Mouse (Mus musculus): ENCODE results near the gene Cpsf4. TPM values are rescaled to one million over a fixed set of nuclear protein-coding genes. Genes with fewer than 3 reads are reported as not detected.
A peak's percentile ranks its signal among the peaks of the same experiment; 100 is the strongest.
"Not testable (repeated sequence)": the region's sequence is repeated elsewhere in the genome, so short reads cannot be mapped to it uniquely, and the experiment has no call there.

Cpsf4 gene
- total RNA-seq (2017), result 24.9 to 38.9 TPM (median 31.3 TPM) in 3 replicates

DNA sequence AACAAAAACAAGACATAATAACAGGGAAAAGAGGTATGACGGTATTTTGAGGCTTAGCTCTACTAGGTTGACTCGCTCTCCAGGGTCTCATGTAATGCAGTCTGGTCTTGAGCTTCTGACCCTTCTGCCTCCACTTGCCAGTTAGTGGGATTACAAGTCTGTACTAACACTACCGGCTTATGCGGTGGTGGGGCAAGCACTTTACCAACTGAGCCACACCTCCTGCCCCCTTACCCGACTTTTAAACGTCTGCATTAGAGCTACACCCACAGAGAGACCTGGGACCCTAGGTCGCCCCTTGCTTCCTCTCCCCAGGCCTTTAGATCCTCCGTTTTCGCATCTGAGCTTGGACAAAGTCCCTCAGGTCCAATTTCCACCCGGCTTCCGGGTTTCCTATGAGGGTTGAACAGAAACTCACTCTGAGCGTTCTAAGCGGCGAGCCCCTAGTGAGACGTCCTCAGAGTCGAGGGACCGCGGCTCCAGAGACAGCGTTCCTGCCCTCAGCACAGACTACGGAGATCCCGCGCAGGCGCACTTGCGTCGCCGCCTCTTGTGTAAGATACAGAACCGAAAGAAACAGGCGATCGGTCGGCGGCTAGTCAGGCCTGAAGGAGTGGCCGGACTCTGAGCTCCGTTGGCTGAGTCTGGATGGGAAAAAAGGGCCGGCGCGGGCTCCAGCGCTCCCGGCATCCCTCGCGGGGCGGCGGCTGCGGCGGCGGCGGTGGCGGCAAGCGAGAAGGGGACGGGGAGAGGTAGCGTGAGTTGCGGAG lies at the start of gene Cpsf4, which contains the start of gene Ptcd1:
Cpsf4 (plus strand) TSS at position 678 of the 770 bp plus-strand sequence.
Ptcd1 (minus strand) TSS at position 573 of the 770 bp plus-strand sequence.
- ATAC-seq (replicated peaks; ENCODE audit: insufficient number of reproducible peaks, low FRiP score, low TSS enrichment, poor library complexity, severe bottlenecking), result peak; percentile 94

DNA sequence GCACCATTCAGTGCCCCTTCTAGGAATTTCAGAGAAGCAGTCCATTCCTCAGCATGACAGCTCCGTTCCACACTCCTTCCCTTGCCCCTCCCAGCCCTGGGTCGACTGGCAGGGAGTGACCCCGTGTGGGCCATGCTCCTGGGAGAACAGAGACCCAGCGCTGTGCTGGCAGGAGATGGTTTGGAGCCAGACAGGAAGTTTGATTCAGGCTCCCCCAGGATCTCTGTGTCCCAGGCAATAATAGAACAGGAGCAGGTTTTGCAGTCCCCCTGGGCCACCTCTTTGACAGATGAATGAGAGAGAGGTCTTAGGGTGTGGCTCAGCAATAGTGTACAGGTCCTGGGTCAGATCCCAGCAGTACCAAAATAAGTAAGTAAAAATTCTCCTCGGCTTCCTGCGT lies 49.0 kb upstream of the Cpsf4 start:
- no peak for ATAC-seq (replicated peaks; ENCODE audit: insufficient number of reproducible peaks, low FRiP score, low TSS enrichment, poor library complexity, severe bottlenecking)

DNA sequence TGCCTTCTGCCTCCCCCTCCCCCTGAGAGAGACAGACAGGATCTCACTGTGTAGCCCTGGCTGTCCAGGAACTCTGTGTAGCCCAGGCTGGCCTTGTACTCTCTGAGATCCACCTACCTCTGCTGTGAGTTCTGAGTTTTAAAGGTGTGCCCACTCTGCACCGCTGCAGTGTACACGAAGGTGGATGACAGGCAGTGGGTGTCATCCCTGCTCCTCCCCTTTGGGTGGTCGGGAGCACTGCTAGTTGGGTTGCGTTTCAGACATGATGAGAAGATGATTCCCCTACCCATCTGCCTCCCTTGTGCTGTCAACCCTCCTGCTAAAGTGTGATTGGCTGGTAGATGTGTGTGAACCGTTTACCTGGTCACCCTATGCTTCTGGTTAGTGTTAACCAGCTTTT lies 48.6 kb upstream of the Cpsf4 start:
- ATAC-seq (replicated peaks; ENCODE audit: insufficient number of reproducible peaks, low FRiP score, low TSS enrichment, poor library complexity, severe bottlenecking), result no peak

DNA sequence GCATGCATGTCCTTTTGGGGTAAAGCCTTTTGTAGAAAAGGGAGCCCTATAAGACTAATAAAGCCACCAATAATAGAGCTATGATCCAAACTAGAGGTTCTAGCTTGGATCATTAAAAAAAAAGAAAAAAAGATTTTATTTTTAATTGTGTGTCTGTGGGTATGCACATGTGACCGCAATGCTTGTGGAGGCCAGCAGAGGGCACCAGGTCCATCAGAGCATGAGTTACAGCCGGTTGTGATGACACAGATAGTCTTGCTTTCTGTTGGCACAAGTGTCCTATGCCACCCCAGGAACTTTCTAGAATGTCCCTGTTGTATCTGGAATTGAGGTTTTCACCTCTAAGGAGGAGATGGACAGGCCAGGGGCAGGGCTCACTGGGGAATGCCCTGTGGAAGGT lies 47.6 kb upstream of the Cpsf4 start:
- ATAC-seq (replicated peaks; ENCODE audit: insufficient number of reproducible peaks, low FRiP score, low TSS enrichment, poor library complexity, severe bottlenecking), result no peak

DNA sequence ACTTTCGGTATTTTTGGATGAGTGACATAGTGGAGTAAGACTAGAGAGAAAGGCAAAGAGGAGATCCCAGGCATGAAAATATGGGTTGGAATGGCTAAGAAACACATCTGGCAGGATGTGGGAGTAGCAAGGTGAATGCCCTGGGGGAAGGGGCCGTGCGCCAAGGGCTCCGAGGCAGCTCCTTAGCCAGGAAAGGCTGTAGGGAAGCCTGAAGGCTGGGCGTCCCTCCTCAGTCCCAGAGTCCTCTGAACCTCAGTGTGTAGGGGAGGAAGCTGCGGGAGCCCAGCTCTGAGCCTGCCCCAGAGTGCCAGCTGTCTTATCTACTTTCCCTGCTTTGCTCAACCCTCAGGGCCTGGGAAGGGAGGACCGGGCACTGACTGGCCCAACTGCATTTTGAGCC lies 46.1 kb upstream of the Cpsf4 start:
- ATAC-seq (replicated peaks; ENCODE audit: insufficient number of reproducible peaks, low FRiP score, low TSS enrichment, poor library complexity, severe bottlenecking), result no peak

DNA sequence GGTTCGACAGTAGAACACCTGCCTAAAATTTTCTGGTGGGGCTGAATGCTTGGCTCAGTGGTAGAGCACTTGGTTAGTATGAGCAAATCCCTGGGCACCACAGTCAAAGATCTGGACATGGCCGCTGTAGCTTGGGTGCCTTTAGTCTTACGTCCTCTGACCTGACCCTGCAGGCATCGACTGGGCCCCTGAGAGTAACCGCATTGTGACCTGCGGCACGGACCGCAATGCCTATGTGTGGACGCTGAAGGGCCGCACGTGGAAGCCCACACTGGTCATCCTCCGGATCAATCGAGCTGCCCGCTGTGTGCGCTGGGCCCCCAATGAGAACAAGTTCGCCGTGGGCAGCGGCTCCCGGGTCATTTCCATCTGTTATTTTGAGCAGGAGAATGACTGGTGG lies 43.6 kb upstream of the Cpsf4 start:
- ATAC-seq (replicated peaks; ENCODE audit: insufficient number of reproducible peaks, low FRiP score, low TSS enrichment, poor library complexity, severe bottlenecking), result no peak

DNA sequence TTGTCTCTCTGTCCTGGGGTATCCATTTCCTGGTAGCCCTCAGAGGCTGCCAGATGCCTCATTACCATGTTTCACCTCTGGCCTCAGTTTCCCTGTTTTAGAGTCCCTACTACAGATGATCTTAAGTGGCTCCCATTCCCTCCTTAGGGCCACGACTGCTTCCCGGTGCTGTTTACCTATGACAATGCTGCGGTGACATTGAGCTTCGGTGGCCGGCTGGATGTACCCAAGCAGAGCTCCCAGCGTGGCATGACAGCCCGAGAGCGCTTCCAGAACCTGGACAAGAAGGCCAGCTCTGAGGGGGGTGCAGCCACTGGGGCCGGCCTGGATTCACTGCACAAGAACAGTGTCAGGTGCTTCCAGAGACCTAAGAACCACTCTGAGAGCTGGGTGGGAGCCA lies 40.4 kb upstream of the Cpsf4 start:
- ATAC-seq (replicated peaks; ENCODE audit: insufficient number of reproducible peaks, low FRiP score, low TSS enrichment, poor library complexity, severe bottlenecking), result no peak

DNA sequence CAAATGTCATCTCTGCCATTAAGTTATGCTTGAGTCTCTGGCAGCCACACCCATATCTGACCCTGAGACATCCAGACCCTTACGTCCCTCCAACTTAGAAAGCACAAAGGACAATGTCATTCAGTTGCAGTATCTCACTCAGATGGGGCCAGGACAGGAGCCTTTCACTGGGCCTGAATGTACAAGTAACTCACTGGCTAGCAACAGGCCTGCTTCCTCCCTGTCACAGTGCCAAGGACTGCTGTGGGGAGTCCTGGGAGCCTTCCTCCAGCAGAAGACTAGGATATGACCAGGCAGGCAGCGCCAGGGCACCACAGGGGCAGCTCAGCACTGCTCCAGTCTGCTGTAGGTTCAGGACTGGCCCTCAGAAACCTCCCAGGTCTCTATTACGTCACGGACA lies 37.9 kb upstream of the Cpsf4 start:
- no peak for ATAC-seq (replicated peaks; ENCODE audit: insufficient number of reproducible peaks, low FRiP score, low TSS enrichment, poor library complexity, severe bottlenecking)

DNA sequence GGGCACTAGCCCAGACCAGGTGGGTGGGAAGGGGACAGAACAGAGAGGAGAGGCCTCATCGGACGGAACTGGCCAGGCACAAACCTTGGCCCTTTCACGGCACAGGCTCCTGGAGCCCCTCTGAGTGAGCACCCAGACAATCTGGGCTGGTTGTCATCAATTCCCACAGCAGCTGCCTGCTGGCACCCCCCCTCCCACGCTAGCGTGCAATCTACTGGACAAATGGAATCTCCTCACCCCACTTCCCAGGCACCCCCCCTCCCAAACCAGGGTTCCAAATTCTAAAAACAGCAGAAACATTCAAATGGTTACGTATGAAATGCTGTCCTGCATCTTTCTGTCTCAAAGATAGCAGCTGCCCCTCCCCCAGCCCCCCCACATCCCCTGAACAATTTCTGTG lies 37.2 kb upstream of the Cpsf4 start:
- not testable (repeated sequence) for ATAC-seq (replicated peaks; ENCODE audit: insufficient number of reproducible peaks, low FRiP score, low TSS enrichment, poor library complexity, severe bottlenecking)

DNA sequence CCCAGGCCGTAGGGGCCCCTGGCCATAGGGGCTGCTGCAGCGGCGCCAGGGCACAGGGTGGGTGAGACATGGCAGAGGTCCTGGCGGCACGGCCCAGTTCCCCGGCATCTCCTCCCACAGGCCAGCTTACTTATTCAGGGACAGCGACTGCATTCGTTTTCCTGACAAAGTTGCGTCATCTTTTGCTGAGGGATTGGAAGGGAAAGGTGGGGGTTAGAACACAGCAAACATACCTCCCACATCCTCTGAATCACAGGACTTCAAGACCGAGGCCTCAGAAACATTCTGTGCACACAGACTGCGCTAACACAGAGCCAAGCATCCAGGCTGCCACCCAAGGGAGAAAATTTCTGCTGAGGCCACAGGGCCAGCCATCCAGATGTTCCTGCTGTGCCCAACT lies 36.8 kb upstream of the Cpsf4 start:
- no peak for ATAC-seq (replicated peaks; ENCODE audit: insufficient number of reproducible peaks, low FRiP score, low TSS enrichment, poor library complexity, severe bottlenecking)

DNA sequence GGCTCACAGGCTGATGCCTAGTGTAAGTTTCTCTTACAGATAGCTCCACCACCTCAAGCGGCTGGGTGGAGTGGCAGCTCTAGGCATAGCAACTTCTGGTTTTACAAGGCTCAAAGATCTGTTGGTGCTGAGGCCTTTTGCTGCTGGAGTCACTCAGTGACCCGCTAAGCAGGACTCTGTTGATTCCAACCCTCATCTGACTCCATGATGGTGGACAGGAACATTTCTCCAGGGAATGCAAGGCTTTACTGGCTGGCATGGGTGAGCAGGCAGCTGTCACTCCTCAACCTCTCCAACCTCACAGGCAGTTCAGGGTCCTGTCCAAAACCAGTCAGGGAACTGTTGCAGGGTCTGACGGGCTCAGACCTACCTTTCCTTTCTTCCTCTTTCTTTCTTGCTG lies 36.0 kb upstream of the Cpsf4 start:
- ATAC-seq (replicated peaks; ENCODE audit: insufficient number of reproducible peaks, low FRiP score, low TSS enrichment, poor library complexity, severe bottlenecking), result no peak

DNA sequence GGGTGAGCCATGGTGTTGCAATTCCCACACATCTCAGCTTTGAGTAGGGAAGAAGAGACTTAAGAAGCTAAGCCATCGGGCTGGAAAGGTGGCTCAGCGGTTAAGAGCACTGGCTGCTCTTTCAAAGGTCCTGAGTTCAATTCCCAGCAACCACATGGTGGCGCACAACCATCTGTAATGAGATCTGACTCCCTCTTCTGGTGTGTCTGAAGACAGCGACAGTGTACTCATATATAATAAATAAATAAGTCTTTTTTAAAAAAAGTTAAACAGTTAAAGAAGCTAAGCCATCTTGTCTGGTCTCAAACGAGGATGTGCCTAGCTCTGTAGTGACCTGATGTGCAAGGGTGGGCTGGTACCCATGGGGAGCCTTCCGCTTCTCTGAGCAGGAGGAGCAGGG lies 33.7 kb upstream of the Cpsf4 start:
- not testable (repeated sequence) for ATAC-seq (replicated peaks; ENCODE audit: insufficient number of reproducible peaks, low FRiP score, low TSS enrichment, poor library complexity, severe bottlenecking)

DNA sequence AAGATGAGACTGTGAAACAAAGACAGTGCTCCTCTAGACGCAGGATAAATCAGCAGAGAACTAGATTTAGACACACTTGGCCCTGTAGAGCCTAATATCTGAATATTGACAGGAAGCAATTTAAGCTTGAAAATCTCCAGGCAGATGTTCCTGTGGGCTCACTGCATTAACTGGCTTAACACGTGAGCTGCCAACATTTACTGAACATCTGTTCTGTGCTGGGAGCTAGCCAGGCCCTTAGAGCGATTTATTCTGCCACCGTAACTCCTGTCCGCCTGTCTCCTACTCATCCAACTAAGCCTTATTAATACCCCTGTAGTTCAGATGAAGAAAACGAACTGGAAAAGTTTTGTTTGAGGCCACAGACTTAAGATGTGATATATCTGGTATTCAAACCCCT lies 28.2 kb upstream of the Cpsf4 start:
- ATAC-seq (replicated peaks; ENCODE audit: insufficient number of reproducible peaks, low FRiP score, low TSS enrichment, poor library complexity, severe bottlenecking), result no peak

DNA sequence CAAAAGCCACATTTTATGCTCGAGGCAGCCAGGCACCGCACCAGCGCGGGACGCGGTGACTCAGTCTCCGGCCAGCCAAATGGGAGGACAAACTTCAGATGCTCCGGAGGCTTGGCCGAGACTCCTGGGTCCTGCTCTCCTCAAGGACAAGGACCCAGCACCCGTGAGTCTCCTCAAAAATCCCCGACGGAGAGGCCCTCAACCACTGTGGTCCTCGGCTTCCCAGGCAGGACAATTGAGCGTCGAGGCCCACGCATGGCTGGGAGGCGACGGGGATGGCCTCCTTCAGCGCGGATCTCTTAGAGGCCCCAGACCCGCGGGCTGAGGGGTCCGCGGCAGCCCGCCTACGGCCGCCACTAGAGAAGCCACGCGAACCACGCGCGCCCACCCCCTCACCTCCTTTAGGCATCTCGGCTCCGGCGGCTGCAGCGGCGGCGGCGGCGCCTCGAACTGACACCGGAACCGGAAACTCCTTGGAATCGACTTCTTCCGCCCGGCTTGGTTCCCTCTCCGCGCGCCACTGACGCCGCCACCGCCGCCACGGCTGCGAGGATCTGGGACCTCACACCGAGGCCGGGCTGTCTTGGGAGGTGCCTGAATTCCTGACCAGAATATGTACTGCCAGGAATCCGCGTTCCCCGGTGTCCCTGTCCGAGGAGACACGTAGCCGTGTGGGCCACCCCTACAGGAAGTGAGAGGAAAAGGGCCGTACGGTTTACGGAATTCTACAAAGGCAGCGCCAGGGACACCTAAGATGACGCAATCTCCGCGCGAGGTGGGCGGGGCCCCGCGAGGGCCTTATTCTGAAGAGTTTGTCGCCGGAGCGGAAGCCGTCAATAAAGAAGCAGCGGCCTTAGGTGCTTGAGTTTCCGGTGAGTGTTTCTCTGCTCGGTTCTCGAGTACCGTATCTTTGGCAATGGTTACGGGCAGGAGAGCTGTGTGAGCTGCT lies 27.2 kb upstream of the Cpsf4 start, which contains the start of the genes Pdap1 and Bud31:
Pdap1 (minus strand) TSS at position 668 of the 949 bp plus-strand sequence.
Bud31 (plus strand) TSS at position 792 of the 949 bp plus-strand sequence.
- peak; percentile 81 for ATAC-seq (replicated peaks; ENCODE audit: insufficient number of reproducible peaks, low FRiP score, low TSS enrichment, poor library complexity, severe bottlenecking)

DNA sequence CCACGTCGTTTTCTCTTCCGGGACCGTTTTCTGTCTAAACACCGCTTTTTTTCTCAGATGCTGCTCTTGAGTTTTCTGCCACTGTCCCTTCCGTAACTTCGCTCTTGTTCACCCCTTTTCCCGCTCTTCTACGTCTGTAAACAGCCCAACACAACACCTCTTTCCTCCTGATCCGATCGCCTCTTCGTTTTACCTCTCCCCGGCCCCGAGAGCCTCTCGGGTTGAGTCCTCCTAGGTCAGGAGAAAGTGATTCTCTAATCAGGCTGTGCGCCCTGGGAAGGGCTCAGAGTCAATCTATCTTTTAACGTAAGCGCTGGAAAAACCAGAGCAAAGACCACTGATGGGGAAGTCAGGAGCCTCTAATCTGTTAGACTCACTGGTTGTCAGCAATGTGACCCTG lies 26.4 kb upstream of the Cpsf4 start:
- no peak for ATAC-seq (replicated peaks; ENCODE audit: insufficient number of reproducible peaks, low FRiP score, low TSS enrichment, poor library complexity, severe bottlenecking)

DNA sequence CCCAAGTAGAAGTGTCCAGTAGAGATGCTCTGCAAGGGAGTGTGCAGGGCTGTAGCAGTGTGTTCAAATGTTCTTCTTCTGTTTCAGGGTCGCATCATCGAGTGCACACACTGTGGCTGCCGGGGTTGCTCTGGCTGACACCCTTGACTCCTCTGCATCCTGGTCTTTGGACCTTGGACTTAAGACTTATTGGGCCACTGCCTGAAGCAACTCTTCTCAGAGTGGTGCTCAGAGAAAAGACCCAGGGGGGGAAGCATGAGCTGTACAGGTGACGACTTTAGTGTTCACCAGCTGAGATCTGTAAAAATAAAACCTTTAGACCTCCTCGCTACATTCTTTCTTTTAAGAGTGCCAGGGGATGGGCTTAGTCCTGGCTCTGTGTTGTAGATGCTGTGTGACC lies 19.3 kb upstream of the Cpsf4 start:
- no peak for ATAC-seq (replicated peaks; ENCODE audit: insufficient number of reproducible peaks, low FRiP score, low TSS enrichment, poor library complexity, severe bottlenecking)

DNA sequence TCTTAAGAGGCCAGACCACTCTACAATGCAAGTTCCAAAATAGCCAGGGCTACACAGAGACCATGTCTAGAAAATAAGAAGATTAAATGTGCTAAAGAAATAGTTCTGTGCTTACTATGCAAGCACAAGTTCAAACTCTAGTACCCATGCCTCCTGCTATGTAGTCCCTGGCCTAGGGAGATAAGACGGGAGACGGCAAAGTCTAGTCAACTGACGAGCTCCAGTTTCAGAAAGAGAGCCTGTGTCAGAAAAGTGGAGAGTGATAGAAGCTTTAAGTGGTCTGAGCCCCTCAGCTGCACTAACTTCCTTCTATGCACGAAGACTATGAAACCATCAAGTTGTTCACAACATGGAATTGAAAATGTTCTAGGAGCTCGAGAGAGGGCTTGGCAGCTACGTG lies 17.7 kb upstream of the Cpsf4 start:
- no peak for ATAC-seq (replicated peaks; ENCODE audit: insufficient number of reproducible peaks, low FRiP score, low TSS enrichment, poor library complexity, severe bottlenecking)

DNA sequence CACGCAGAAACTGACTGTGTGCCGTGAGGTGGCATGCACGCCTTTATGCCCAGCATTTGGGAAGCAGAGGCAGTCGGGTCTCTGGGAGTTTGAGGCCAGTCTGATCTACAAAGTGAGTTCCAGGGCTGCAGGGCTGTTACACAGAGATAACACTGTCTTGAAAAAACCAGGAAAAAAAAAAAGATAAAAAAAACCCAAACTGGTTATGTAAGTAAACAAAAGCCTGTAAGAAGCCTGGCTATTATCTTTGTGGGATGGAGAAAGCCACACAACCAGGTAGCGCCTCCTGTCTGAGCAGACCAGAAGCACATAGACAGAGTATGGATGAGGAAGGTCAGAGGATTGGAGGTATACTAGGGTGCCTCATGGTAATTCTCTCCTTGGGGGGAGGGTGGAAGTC lies 14.3 kb upstream of the Cpsf4 start:
- no peak for ATAC-seq (replicated peaks; ENCODE audit: insufficient number of reproducible peaks, low FRiP score, low TSS enrichment, poor library complexity, severe bottlenecking)

DNA sequence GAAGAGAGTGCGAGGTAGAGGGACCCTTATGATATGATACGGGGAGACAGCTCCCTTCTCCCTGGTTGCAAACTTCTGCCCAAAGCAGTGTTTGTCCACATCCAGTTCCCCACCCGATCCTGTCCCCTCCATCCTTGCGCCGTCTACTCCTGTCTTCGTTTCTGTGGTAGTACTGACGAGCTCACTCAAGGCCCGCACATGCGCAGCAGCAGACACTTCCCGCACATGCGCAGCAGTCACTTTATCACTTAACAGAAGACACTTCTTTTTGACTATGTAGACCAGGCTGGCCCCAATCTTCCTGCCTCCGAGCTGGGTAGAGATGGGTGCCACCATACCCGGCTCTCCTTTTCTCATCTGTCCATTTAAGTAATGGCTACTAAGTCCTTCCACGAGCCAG lies 5.7 kb upstream of the Cpsf4 start:
- ATAC-seq (replicated peaks; ENCODE audit: insufficient number of reproducible peaks, low FRiP score, low TSS enrichment, poor library complexity, severe bottlenecking), result no peak

DNA sequence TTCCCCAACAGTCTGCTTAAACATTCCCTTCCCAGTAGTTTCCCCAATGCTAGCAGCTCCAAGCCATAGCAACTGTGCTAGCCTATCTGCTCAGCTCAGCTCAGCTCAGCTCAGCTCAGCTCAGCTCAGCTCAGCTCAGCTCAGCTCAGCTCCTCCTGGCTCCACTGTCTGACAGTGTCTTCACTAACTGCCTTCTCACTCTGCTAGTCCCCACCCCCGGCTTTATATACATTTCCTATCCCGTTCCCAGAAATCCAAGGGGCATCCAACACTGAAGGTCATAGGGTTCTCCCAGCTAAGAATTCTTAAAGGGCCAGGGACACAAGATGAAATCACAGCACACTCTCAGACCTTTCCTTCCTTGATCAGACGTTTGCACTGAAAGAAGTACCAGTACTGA lies 2.3 kb upstream of the Cpsf4 start:
- ATAC-seq (replicated peaks; ENCODE audit: insufficient number of reproducible peaks, low FRiP score, low TSS enrichment, poor library complexity, severe bottlenecking), result no peak
